Mouse (Mus musculus) liver (tissue): ENCODE results near the gene Cand1.
A peak's percentile ranks its signal among the peaks of the same experiment; 100 is the strongest.

ENCODE experiments used
- DNase-seq: peaks from one replicate; pipeline ENCODE4 v3.0.0-alpha.2; 2020; ENCODE audit warnings: mixed read lengths

Gene Cand1

DNA sequence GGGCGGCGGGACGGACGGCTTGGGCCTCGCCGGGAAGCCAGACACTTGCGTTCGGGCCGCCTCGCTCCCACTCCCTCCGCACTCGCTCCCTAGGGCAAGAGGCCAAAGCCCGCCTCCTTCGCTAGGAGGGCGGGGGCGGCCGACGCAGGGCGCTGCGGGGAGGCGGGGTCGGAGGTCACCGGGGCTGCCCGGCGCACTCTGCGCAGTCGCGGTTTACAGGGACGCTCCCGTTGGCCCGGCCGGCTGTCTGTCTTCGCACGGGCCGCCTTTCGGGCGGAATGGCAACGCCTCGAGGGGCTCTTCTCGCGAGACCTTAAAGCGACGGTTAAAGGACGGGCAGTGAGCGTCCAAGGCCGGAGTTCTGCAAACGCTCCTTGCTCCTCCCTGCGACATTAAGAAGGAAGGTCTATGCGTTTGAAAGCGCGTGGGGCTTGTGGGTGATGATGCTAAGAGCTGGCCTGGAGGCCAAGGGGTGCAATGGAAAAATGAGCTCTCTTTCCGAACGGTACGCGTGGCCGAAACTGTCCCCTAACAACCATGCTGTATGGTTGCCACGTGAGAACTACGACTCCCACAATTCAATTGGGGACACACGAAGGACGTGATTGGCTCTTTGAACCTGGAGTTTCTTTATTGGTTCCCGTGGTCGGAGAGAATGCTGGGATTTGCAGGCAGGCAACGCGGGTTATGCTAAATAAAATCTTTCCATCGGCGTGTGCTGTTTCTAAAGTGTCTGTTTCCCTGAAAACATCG is at the start of gene Cand1:
TSS of gene Cand1 (minus strand) at position 87 of the 753 bp plus-strand sequence.
- DNase-seq = peak; percentile 99

DNA sequence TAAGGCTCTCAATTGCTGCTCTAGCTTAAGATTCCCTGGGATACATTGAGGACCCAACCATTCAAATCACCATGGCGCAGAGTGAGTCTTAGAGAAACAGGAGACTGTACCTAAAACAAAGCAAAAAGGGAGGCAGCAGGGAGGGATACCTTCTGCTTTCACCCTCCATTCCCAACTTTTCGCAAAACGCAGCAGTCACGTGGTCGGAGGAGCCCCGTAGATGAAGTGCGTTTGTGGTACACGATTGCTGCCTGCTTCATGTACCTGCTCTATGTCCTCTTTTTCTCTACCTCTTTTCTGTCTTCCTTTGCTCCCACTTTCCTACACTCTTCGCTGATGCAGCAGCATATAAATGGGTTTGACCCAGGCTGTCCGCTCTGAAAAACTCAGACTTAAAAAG is 39.0 kb upstream of the Cand1 start:
- DNase-seq = no peak

DNA sequence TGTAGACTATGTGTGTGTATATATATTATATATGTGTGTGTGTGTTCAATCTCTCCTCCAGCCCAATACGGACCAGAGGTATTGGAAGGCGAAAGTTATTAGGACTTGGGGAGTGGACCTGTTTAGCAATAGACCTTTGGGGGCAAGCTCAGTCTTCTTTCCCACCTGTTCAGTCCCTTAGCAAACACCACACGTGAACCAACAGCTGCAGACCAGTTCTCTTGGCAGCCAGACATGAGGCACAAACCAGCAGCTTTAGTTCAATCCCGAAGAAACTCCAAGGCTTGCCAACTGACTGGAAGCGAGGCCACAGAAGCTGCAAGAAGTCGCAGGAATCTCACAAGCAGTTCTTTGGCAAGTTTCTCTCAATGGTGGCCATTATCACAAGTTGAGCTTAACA is 34.5 kb upstream of the Cand1 start:
- no peak for DNase-seq

DNA sequence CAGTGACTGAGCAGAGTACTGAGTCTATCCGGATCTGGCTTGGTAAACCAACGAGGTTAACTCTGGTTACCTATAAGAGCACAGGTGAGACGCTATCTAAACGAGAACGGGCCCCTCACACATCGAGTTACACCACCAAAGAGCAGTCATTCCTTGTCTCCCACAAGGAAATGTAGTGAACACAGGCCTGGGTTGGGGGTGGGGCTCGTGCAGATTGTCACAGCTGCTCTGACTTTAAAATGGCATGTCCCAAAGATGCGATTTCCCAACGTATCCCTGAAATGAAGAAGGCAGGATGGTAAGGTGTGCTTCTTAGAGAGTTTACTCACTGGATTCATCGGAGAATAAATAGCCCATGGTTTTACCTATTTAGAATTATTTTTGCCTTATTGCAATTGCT is 32.7 kb upstream of the Cand1 start:
- DNase-seq = no peak

DNA sequence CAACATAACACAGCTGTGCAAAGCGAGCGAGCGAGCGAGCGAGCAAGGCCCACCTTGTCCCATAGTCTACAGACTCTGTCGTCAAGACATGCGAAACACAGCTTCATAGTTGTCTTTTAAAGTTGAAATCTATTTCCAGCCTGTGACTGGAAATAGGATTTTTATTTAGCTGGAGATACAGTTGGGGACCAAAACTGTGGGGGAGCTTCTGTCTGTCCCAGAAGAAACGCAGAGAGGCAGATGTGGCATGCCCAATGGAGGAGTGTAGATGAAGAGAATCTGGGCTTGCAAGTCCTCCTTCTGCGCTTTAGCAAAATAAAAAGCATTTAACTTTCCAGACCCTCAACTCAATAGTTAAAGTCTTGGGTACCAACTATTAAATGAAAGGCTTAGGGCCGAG is 32.1 kb upstream of the Cand1 start:
- no peak for DNase-seq

DNA sequence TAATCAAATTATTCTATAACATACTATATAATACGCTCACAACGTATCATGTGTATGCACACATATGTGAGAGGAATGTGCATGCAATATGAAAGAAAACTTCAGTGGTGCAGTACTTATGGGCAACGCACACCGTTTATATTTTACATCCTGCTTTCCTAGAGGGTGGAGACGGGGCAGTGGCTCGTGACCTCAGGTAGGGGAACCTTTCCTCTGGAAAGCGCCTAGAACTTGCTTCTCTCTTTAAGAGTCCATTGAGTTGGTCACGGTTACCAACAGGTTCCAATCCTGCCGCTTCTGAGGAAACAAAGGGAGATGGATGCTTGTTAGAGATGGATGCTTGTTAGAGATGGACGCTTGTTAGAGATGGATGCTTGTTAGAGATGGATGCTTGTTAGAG is 31.2 kb upstream of the Cand1 start:
- no peak for DNase-seq

DNA sequence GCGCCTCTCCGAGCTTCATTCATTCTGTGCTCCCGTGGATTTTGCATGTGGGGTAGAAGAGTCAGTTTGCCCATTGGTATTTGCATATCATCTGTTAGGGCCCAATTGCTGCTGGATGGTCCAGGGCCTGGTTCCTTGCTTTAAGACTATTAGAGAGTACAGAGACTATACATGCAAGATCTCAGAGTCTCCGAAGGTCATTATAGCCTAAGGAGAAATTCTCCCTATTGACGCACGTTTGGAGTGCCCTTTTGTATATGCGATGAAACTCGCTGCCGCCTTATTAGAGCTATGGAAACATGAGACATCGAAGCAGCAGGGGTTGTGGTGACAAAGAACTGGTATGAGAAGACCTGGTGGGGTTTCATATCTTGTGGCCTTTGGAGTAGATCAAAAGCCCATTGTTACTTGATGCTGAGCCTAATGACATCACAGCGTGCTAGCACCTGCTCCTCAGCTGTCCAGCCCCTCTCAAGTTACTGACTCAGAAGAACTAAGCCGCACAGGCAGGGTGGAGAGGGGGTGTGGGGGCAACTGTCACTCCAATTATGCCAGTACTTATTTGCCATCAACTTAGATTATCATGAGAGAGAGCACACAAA is 30.6 kb upstream of the Cand1 start:
- no peak for DNase-seq

DNA sequence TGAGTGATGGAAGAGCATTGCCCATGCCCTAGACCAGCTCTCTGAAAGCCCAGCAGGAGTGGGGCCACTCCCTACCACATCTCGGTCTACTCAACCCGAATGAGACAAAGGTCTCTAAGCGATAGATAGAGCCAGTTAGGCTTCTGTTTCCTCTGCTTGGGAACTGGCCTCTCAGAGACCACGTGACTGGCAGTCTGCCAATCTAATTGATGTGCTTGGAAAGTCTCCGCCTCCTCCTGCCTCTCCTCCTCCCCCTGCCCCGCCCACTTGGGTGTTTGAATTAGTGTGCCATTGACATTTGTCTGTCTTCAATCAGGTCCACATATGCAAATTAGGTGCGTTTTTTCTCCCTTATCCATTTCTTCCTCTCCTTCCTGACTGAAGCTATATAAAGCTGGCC is 24.9 kb upstream of the Cand1 start:
- no peak for DNase-seq

DNA sequence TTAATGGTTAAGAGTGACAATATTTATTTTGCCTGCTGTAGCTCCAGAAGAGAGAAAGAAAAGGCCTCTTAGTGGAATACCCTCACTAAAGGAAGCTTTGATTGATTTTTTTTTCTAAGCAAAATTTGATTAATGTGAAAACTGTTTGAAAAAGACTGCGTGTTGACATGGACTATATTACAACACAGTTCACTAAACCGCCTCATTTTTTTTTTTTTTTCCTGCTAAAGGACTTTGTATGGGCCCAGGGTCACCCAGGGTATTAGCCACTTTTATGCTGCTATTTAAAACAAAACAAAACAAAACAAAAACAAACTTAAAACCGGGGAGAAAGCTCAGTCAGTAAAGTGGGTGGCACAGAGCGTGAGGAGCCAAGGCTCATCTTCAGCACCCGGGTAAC is 23.0 kb upstream of the Cand1 start:
- no peak for DNase-seq

DNA sequence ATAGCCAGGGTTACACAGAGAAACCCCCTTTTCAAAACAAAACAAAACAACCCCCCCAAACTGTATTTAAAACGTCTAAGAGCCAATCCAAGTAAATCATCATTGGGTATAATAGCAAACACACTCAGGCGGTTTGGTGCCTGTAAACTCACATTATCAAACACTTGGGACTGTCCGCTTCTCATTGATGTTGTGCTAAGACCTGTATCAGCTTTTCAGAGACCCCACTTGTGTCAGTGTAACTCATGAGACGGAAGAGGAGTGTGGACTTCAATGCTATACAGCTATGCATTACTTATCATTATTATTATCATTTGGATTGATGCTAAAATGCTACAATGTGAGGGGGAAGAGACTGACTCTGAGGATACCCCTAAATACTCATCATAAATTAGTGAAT is 18.0 kb upstream of the Cand1 start:
- DNase-seq = no peak

DNA sequence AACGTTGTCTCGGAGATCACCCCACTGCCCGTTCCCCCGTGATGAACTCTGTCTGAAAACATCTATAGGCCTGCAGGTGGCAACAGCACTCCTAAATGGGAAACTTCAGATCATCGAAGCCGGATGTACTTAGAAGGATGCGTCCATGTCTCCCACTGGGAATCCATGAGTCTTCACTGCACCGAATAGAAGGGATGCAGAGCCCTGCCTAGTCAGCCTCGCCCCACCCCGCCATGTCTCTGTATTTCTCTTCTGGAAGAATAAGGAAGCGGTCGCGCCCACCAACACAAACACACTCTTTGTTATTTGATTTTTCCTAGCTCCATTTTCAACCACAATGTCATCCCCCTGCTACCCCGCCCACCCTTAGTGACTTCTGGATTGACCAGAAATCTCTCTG is 4.3 kb upstream of the Cand1 start:
- no peak for DNase-seq

DNA sequence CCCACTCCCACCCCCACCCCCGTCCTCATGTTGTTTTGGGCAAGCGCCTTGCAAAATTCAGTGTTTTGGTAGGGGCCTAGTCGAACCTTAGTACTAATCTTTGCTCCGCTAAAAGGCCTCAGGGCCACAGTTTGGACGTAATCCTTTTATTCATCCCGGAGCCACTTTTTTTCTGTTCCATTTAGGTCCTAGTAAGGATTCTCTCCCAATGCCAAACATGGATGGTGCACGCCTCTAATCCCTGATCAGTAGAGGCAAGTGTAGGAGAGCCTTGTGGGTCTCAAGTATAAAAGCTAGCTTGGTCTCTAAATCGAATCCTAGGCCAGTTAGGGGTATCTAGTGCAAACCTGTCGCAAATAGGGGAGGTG is 851 bp upstream of the Cand1 start:
- no peak for DNase-seq

DNA sequence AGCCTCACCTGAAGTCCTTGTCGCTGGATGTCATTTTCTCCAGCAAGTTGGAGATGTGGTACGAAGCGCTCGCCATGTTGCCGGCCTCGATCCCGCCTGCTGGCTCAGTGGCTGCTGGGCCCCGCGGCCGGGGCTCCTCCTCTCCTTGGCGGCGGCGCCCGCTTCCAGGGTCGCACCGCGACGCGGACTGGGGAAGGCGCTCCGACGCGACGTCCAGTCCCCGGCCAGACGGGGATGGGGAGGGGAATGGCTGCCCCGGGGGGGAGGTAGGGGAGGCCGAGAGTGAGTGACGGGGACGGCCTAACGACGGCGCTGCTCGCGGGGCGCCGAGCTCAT is 254 bp downstream of the Cand1 start:
- DNase-seq = no peak

DNA sequence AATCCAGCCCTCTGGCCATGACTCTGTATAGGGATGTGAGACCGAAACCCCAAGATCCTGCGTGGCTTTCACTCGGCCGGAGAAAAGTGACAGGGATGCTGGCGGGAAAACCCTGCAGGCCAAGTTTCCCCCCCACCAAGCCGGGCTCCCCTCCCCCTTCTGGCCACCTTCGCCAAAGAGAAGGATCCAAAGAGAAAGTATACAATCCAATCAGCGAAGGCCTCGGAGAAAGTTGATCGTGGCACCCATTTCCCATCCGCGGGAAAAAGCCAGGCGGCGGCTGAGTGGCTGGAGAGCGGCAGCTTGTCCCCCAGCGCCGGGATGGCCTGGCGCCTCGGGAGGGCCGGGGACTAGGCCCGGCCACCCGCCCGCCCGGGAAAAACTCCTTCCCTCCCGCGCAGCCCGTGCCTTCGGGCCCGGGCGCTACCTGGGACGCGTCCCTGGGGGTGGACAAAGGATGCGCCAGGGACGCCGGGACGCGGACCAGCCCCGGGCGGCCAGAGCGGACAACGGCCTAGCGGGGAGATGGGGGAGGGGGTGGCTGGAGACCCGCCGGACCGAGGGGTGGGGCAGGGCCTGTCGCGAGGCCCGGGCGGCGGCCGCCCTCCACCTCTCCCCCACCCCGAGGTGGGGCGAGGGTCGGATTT is 747 bp downstream of the Cand1 start:
- DNase-seq = peak; percentile 56

DNA sequence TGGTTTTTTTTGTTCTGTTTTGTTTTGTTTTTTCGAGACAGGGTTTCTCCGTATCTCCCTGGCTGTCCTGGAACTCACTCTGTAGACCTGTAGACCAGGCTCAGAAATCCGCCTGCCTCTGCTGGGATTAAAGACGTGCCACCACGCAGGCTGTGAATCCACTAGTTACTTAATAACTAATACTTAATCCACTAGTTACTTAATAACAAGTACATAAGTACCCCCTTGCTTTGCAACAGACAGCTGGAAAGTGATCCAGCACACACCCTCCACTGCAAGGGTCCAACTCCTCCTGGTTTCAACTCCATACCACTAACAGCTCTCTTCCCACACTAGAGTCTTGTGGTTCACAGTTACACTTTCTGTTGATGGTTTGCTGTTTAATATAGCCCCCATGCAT is 8.3 kb downstream of the Cand1 start:
- no peak for DNase-seq

DNA sequence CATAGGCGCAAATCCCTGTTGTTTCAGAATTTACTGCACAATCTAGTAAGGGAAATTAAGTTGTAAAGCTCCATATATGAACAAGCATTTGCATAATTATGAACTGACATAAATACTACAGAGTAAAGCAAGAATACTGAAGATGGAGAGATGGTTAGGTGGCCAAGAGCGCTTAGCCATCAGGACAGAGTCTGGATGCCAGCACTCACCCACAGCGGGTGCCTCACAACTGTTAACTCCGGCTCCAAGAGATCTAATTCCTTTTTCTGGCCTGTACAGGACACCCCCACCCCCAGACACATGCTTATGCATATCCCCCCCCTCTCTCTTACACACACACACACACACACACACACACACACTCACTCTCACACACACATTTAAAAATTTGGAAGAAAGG is 9.2 kb downstream of the Cand1 start:
- DNase-seq = no peak

DNA sequence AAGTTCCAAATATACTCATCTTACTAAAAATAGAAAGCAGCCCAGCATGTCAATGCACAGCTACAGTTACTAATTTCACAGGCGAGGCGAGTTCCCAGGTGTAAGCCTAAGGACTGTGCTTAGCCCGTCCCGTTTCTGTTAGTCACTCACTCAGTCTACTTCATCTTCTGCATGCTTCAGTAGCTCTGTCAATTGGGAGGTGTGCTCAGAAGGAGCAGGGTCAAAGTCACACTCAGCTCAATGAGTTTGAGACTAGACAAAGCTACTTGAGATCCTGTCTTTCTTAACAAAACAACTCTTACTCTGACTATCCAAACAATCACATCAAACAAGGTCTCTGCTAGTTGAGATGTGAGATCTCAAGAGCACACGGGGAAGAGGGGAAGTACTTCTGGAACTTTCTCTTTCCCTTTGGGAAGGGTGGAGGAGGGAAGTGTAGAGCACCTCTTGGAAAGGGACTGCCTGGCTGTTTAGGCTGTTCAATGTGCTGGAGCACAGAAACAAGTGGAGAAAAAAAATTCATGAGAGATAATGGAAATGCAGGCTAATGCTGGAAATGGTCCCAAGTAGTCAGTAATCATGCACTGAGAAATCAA is 9.7 kb downstream of the Cand1 start:
- no peak for DNase-seq

DNA sequence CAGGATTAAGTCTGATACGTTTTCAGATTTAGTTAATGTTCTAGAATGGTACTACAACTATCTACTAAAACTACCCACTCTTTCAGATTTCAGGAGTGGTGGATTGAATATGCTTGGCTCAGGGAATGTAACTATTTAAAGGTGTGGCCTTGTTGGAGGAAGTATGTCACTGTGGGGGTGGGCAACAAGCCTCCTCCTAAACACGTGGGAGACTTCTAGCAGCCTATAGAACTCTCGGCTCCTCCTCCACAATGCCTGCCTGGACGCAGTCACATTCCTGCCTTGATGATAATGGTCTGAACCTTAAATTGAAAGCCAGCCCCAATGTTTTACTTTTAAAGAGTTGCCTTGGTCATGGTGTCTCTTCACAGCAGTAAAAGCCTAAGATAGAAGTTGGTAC is 16.2 kb downstream of the Cand1 start:
- no peak for DNase-seq

DNA sequence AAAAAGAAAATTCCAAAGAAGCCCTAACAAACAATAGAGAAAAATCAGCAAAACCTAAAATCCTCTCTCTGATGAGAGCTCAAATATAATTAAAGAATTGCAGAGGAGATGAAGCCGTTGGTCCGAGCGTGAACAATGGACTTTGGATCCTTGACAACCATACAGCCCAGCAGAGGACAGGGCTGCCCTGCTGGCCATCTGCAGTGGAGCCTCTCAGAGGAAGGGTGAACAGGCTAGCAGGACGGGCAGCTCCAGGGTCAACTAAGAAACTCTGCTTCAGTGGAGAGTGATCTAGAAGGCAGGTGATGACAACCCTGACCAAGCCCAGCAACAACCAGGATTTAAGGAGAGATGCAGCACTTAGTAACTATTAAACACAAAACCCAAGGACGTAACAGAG is 18.2 kb downstream of the Cand1 start:
- DNase-seq = no peak

DNA sequence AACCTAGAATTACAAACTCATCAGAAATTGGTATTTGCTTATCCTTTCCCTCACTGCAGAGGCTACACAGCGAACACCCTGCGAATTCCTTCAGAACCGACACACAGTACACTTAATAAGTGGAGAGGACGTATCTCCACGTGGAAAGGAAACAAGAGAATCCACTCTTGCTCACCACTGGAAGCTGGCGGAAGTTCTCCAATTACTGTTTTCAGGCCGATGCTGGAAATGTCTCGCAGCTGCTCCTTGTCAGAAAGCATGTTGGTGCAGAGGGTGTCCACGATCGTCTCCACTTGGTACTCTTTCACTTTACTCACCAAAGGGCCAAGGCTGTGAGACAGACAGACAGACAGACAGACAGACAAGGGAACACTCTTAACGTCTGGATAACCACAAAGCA is 20.4 kb downstream of the Cand1 start:
- no peak for DNase-seq

DNA sequence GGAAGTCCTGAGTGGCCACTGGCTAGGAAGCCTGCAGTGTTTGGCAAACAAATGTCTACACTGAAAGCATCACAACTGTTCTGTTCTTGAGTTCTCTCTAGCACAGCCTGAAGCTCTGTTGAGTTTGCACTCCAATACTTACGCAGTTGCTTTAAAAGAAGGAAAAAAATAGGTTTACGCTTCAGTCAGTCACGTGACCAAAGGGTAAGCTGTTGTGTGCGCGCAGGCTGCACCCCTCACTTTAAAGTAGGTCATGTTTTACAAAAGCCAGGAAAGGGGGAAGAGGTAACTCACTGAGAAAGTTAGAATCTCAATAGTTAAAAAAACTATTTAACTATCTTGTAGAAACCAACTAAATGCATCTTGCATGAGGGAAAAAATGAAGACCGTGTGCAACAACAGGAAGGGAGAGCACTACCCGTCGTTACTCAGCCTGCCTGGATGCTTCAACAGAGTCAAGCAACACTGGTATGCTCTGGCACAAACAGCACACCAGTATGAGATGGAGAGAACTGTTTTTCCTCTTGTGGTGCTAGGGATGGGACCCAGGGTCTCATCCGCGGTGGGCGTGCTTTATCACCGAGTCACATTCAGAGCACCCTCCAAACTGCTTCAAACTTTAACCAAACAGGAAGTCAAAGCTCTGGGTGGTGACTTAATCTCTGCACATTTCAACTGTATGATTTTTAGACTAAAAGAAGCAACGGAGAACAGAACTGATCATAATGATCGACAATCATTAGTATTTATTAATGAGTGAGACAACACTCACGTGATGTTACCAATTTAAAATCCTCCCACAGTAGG is 21.4 kb downstream of the Cand1 start:
- no peak for DNase-seq

DNA sequence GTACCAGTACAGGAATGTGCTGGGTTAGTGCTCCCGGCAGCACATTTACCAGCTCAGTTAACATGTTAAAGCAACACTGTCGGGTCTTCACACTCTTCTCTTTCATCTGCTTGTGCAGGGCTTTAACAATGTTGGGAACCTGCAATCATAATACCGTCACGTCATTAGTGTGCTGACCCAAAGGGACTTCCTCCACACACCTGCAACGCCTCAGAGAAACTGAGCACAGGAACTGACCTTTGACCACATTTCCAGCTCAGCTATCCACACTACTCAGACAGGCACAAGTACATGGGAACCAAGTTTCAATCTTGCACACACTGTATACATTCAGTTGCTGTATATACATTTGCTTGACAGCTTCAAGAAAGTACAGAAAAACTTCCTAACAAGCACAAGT is 27.4 kb downstream of the Cand1 start:
- no peak for DNase-seq

DNA sequence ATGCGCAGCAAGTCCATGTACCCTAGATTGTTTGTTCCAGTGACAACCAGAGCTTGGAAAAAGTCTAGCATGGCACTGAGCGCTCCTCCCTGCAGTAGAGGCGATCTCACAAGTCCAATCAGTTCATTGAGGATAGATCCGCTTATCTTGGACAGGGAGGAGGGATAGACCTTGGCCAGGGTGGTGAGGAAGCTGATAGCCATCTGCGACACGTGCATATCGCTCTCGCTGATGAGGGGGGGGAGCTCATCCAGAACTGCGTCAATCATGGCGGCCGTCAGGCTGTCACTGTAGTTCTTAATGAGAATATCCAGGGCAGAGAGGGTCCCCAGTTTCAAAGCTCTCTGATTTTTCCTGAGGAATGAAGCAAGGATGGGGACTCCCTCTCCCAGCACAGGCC is 28.6 kb downstream of the Cand1 start:
- no peak for DNase-seq
